Mouse (Mus musculus) C2C12 (cell line): Measurements from ENCODE around the gene Uba52. TPM values are rescaled to one million over a fixed set of nuclear protein-coding genes. Genes with fewer than 3 reads are reported as not detected.

ENCODE experiments used
- H3K27me3 ChIP-seq: one replicate; pipeline ENCODE4 v1.6.1; 2011; ENCODE audit not compliant: control insufficient read depth, insufficient read depth, insufficient read length
- H3K36me3 ChIP-seq: one replicate; pipeline ENCODE4 v1.6.1; 2011; ENCODE audit not compliant: control insufficient read depth, insufficient read depth
- H3K4me3 ChIP-seq: one replicate; pipeline ENCODE4 v1.5.1; 2011; ENCODE audit warnings: mild to moderate bottlenecking, control low read depth; ENCODE audit not compliant: poor library complexity, insufficient read depth, severe bottlenecking
- H3K79me2 ChIP-seq: one replicate; pipeline ENCODE4 v1.6.1; 2011; ENCODE audit not compliant: control insufficient read depth, insufficient read depth
- H3K79me3 ChIP-seq: one replicate; pipeline ENCODE4 v1.6.1; 2011; ENCODE audit warnings: low read depth, control low read depth
- H3ac ChIP-seq: one replicate; pipeline ENCODE3; 2011; ENCODE audit warnings: low read depth; ENCODE audit not compliant: control insufficient read depth, insufficient read length
- CEBPB ChIP-seq: IDR thresholded peaks from one replicate; pipeline ENCODE4 v1.6.1; 2011; ENCODE audit warnings: low read depth, mild to moderate bottlenecking, control low read depth, moderate library complexity
- CTCF ChIP-seq: IDR thresholded peaks from one replicate; pipeline ENCODE4 v1.5.1; 2011; ENCODE audit not compliant: control insufficient read depth, insufficient read depth, insufficient read length
- FOSL1 ChIP-seq: IDR thresholded peaks from one replicate; pipeline ENCODE4 v1.8.0; 2011; ENCODE audit warnings: mild to moderate bottlenecking, low read length; ENCODE audit not compliant: poor library complexity, insufficient read depth, severe bottlenecking
- MAX ChIP-seq: IDR thresholded peaks from one replicate; pipeline ENCODE4 v1.6.1; 2011; ENCODE audit warnings: mild to moderate bottlenecking, control low read depth
- MYOD1 ChIP-seq: IDR thresholded peaks from one replicate; pipeline ENCODE4 v1.6.1; 2011; ENCODE audit warnings: low read depth; ENCODE audit not compliant: control insufficient read depth, insufficient read length
- MYOG ChIP-seq: IDR thresholded peaks from one replicate; pipeline ENCODE4 v1.6.1; 2011; ENCODE audit not compliant: control insufficient read depth, insufficient read length; ENCODE audit errors: extremely low read depth
- USF1 ChIP-seq: IDR thresholded peaks from one replicate; pipeline ENCODE4 v1.6.1; 2011; ENCODE audit warnings: low read depth, mild to moderate bottlenecking, control low read depth, moderate library complexity
- polyA plus RNA-seq: library from polyadenylated mRNA; unstranded; fragments of >200 nt; fragmentation: generic; extraction: Trizol; gene quantifications from one replicate; pipeline ENCODE4 v1.2.1, GENCODE M21; 2012; ENCODE audit warnings: missing spikeins

Gene Uba52
- polyA plus RNA-seq, 1 experiment: 1,556 TPM

DNA sequence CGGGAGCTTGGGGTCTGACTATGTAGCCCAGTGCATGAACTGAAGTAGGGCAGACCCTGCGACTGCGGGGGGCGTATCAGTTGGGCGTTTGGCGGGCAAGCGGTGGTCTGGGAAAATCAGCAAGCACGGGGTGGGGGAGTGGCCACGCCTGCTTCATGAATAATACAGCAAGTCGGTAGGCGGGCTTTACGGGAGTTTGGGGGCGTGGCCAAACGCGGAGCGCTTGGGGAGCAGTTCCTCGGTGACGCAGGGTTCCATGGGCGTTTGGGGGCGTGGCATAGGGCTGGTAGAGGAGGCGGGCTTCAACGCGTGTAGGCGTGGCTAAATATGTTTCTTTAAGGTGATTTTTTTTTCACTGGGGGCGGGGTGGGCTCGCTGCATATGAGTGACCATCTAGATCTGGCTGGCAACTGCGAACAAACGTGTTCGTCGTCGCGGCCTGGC is 28.1 kb upstream of the Uba52 start:
- peaks cover 42% of the 10 kb centered on the region for H3K79me2 ChIP-seq
- H3K36me3 ChIP-seq: peaks cover 26% of the 10 kb centered on the region
- H3K27me3 ChIP-seq: no peaks in the 10 kb centered on the region
- peak overlapping the region; percentile 98 for H3K4me3 ChIP-seq
- peaks cover 36% of the 10 kb centered on the region for H3K79me3 ChIP-seq
- TF ChIP-seq MYOG (no peak), USF1 (no peak)
- H3ac ChIP-seq: peak overlapping the region; percentile 66

DNA sequence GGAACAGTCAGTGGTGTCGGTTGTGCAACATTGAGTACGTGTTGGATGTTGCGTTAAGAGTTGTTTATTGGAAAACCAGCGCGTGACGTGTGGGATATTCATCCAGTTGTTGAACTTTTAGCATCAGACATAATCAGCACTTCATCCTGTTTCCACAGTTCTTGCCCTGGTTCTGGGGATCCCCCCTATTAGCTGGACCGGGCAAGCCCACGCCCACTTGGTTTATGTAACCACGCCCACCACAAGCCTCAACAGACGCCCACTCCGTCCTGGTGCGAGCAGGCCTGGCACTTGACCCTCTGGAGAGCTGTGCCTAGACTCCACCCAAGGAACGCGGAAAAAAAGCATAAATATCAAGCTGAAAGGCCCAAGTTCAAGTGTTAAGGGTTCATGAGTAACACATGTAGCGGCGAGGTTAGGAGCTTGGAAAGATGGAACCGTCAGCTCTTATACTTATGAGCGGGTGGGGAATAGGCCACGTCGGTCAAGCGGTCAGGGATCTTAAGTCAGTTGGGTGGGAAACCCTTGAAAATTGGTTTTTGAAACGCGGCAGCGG is 27.5 kb upstream of the Uba52 start:
- Histone ChIP-seq H3K4me3 (peak overlapping the region; percentile 98), H3K79me2 (peaks cover 37% of the 10 kb centered on the region), H3K36me3 (peaks cover 27% of the 10 kb centered on the region), H3ac (peak overlapping the region; percentile 62), H3K79me3 (peaks cover 31% of the 10 kb centered on the region), H3K27me3 (no peaks in the 10 kb centered on the region)
- TF ChIP-seq MAX (no peak), MYOD1 (no peak), MYOG (no peak), USF1 (no peak), CTCF (no peak), CEBPB (no peak), FOSL1 (no peak)

DNA sequence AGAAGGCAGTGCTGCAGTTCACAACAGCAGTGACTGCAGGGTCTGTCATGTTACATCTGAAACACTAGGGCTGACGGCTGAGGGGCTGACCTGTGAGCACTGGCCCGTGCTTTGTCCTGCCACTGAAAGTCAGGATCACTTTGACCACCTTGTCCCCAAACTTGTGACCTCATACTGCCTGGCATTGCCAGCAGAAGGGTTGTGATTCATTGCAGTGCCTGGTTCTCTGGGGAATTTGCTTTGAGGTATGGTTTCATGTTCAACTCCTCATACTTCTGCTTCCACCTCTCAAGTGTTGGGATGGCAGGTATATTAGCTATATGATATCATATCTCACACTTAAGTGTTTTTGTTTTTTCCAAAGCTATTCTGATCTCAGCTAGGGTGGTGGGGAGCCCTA is 25.1 kb upstream of the Uba52 start:
- H3K79me3 ChIP-seq: peaks cover 11% of the 10 kb centered on the region

DNA sequence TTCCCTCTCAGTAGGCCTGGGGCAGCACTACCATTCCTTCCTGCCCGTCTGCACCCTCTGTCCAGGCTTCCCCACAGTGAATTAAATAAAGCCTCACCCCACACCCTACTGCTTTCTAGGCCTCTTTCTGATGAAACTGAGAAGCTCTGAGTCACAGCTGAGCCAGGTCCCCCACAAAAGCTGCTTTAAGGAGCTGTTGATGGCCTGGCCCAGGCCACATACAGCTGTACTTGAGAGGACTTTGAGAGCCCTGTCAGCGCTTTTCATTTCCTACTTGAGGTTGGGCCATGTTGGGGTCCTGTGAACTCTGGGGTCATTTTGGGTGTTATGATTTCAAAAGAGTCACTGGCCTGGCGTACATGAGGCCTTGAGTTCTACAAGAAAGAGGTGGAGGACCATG is 24.6 kb upstream of the Uba52 start:
- Histone ChIP-seq H3K36me3 (peaks cover 42% of the 10 kb centered on the region), H3ac (no peak overlapping the region), H3K79me2 (peaks cover 14% of the 10 kb centered on the region), H3K79me3 (peaks cover 11% of the 10 kb centered on the region), H3K27me3 (no peaks in the 10 kb centered on the region), H3K4me3 (no peak overlapping the region)
- no peak for TF ChIP-seq CTCF
- TF ChIP-seq CEBPB: no peak
- TF ChIP-seq MYOD1: no peak
- TF ChIP-seq USF1: no peak
- no peak for TF ChIP-seq MYOG
- no peak for TF ChIP-seq FOSL1
- no peak for TF ChIP-seq MAX

More for the DNA sequence above, 25.1 kb upstream of the Uba52 start:
- Histone ChIP-seq H3K36me3 (peaks cover 42% of the 10 kb centered on the region), H3K4me3 (no peak overlapping the region), H3ac (no peak overlapping the region), H3K79me2 (peaks cover 14% of the 10 kb centered on the region), H3K27me3 (no peaks in the 10 kb centered on the region)
- no peak for TF ChIP-seq CEBPB
- no peak for TF ChIP-seq FOSL1
- TF ChIP-seq MYOD1: no peak
- no peak for TF ChIP-seq CTCF
- TF ChIP-seq MYOG: no peak
- no peak for TF ChIP-seq MAX
- no peak for TF ChIP-seq USF1

DNA sequence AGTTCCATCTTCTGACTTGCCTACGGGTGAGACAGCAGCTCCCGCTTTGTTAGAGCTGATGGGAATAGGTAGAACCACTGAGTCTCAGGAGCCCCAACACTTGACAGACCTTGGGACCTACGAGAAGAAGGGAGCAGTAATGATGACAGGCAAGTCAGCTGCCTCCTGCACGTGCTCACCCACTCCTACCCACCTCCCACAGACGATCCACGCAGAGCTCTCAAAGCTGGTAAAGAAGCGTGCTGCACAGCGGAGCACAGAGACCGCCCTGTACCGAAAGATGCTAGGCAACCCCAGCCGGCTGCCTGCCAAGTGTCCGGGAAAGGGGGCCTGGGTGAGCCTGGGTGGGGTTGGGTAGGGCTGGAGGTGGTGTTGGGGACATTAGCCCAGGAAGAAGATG is 23.7 kb upstream of the Uba52 start:
- Histone ChIP-seq H3K36me3 (peaks cover 49% of the 10 kb centered on the region), H3K27me3 (no peaks in the 10 kb centered on the region)
- TF ChIP-seq CEBPB: no peak
- TF ChIP-seq USF1: no peak
- TF ChIP-seq CTCF: no peak
- no peak for TF ChIP-seq MYOD1
- TF ChIP-seq FOSL1: no peak
- TF ChIP-seq MYOG: no peak

DNA sequence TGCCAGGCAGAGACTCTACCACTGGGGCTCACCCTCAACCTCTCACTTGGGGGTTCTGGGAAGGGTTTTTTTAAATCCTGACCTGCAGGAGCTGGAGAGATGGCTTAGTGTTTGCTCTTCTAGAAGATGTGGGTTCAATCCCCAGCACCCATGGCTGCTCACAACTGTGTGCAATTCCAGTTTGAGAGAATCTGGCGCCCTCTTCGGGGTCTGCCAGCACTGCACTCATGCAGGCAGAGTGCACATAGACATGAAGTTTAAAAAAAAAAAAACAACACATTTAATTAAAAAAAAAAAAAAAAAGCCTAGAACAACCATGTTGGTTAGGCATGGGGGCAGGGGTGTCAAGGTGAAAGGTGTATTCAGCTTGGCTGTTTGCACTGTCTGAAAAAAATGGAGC is 19.7 kb upstream of the Uba52 start:
- TF ChIP-seq FOSL1: no peak
- TF ChIP-seq USF1: no peak
- TF ChIP-seq CTCF: no peak
- no peak for TF ChIP-seq MYOG
- no peak for TF ChIP-seq MYOD1
- TF ChIP-seq MAX: no peak
- TF ChIP-seq CEBPB: no peak
- Histone ChIP-seq H3K79me3 (peaks cover 24% of the 10 kb centered on the region), H3K79me2 (peaks cover 38% of the 10 kb centered on the region), H3K36me3 (peaks cover 34% of the 10 kb centered on the region), H3K27me3 (no peaks in the 10 kb centered on the region), H3ac (no peak overlapping the region), H3K4me3 (no peak overlapping the region)

More for the DNA sequence above, 23.7 kb upstream of the Uba52 start:
- H3ac ChIP-seq: no peak overlapping the region
- peaks cover 15% of the 10 kb centered on the region for H3K79me2 ChIP-seq
- peaks cover 10% of the 10 kb centered on the region for H3K79me3 ChIP-seq
- H3K4me3 ChIP-seq: no peak overlapping the region

DNA sequence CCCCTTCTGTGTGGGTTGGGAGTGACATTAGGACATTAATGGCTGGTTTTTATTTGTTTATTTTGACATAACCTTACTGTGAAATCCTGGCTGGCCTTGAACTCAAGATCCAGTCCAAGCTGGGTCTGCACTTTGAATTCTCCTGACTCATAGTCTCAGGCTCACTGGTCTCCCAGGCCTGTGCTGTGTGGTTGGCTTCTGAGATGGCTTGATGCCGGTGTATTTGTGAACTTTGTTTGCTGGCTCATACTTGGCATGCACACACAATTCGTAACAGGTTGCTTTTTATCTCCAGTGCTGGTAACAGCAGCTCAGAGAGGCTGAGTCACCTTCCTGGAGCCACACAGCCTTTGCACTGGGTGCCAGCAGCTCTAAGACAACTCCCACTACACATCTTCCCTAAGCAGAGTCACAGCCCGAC is 19.1 kb upstream of the Uba52 start:
- TF ChIP-seq FOSL1 (no peak), MYOG (no peak), MAX (no peak)
- Histone ChIP-seq H3K4me3 (no peak overlapping the region), H3K27me3 (no peaks in the 10 kb centered on the region), H3K79me2 (peaks cover 38% of the 10 kb centered on the region), H3ac (no peak overlapping the region), H3K79me3 (peaks cover 24% of the 10 kb centered on the region), H3K36me3 (peaks cover 31% of the 10 kb centered on the region)
